Mouse (Mus musculus) megakaryocyte, embryonic 14.5 days (primary cell): ENCODE measurements around the gene Max.

ENCODE experiments used
- FLI1 ChIP-seq: IDR thresholded peaks from 2 replicates; pipeline ENCODE4 v1.6.1; 2012; ENCODE audit warnings: low read length, inconsistent platforms, mixed read lengths
- GATA1 ChIP-seq: IDR thresholded peaks from 3 replicates; pipeline ENCODE4 v1.6.1; 2012; ENCODE audit warnings: mixed read lengths, low read length, inconsistent platforms, borderline replicate concordance

- TF ChIP-seq GATA1 (no peak), FLI1 (no peak)
These were observed 3.1 kb upstream of the Max start for GRCm38 (mm10) chr12:76965089-76965488.
